Mouse (Mus musculus): ENCODE measurements around the gene Dpp6.
A peak's percentile ranks its signal among the peaks of the same experiment; 100 is the strongest.

Gene Dpp6

GRCm38 (mm10) chr5:26816975-26817941 lies at the start of gene Dpp6:
Dpp6 (plus strand) TSS chr5:26817203.
- DNase-seq, result no peak

- DNase-seq, result no peak
Observed at GRCm38 (mm10) chr5:26783955-26784354, 33.0 kb upstream of the Dpp6 start.

GRCm38 (mm10) chr5:26795524-26795923 lies 21.5 kb upstream of the Dpp6 start:
- DNase-seq, result no peak

GRCm38 (mm10) chr5:26835972-26836371 lies 19.0 kb downstream of the Dpp6 start:
- no peak for DNase-seq

GRCm38 (mm10) chr5:26841151-26841550 lies 24.1 kb downstream of the Dpp6 start:
- DNase-seq, result no peak

- no peak for DNase-seq
Observed at GRCm38 (mm10) chr5:26854746-26855145, 37.7 kb downstream of the Dpp6 start.

GRCm38 (mm10) chr5:26875449-26875848 lies 58.4 kb downstream of the Dpp6 start:
- DNase-seq, result no peak

- DNase-seq, result no peak
Observed at GRCm38 (mm10) chr5:26887496-26887895, 70.5 kb downstream of the Dpp6 start.

- no peak for DNase-seq
Observed at GRCm38 (mm10) chr5:26888080-26888479, 71.1 kb downstream of the Dpp6 start.

- DNase-seq, result no peak
Observed at GRCm38 (mm10) chr5:26894346-26894745, 77.3 kb downstream of the Dpp6 start.

- peak in 1 of 2 experiments; percentile 2 for DNase-seq
Observed at GRCm38 (mm10) chr5:26903786-26904185, 86.8 kb downstream of the Dpp6 start.

- DNase-seq, result peak; percentile 13 to 26
Observed at GRCm38 (mm10) chr5:26904324-26905041, 87.5 kb downstream of the Dpp6 start.

- no peak for DNase-seq
Observed at GRCm38 (mm10) chr5:26907151-26907550, 90.1 kb downstream of the Dpp6 start.

- no peak for DNase-seq
Observed at GRCm38 (mm10) chr5:26908612-26909011, 91.6 kb downstream of the Dpp6 start.

GRCm38 (mm10) chr5:26910353-26910752 lies 93.3 kb downstream of the Dpp6 start:
- DNase-seq, result no peak

GRCm38 (mm10) chr5:26911965-26912364 lies 95.0 kb downstream of the Dpp6 start:
- DNase-seq, result no peak

GRCm38 (mm10) chr5:26918763-26919162 lies 101.8 kb downstream of the Dpp6 start:
- no peak for DNase-seq

- DNase-seq, result no peak
Observed at GRCm38 (mm10) chr5:26924552-26924951, 107.5 kb downstream of the Dpp6 start.

GRCm38 (mm10) chr5:26932413-26933122 lies 115.6 kb downstream of the Dpp6 start:
- no peak for DNase-seq

- DNase-seq, result no peak
Observed at GRCm38 (mm10) chr5:26934911-26935310, 117.9 kb downstream of the Dpp6 start.

GRCm38 (mm10) chr5:26941471-26941870 lies 124.5 kb downstream of the Dpp6 start:
- DNase-seq, result no peak

- DNase-seq, result no peak
Observed at GRCm38 (mm10) chr5:26945169-26945920, 128.3 kb downstream of the Dpp6 start.
